In the genomic region with DNA sequence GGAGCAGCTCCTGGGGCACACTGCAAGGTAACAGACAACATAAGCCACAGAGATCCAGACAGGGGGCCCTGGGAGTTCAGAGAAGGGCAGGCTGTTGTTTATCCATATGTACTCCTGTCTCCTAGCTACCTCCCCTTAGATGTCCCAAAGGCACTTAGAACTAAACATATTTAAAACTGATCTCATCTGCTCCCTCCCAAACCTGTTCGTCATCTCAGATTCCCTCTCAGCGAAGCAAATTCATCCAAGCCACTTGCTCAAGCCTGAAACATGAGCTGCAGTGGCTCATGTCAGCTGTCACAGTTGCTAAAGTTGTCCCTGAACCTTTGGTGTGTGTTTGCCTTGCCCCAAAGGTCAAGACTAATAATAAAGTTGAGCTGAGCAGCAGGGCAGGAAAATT, we compare ENCODE assay signal across 10 mouse cellular contexts.
DNase-seq lines count a peak whose midpoint lies in the region; ATAC-seq lines count a peak whose summit lies in the region.
"Had no signal": no experiment of that assay in that cellular context is flagged by ENCODE, and none has a peak within 500 bp of the region (broad histone marks: within the 10 kb centered on the region; RNA-seq: fewer than 3 reads in every experiment).

No protein-coding gene starts in this region.

- H3K9me3 ChIP-seq in forebrain, embryonic 10.5 days = no peaks in the 10 kb centered on the region
- no peaks in the 10 kb centered on the region for H3K9me3 ChIP-seq in forebrain, embryonic 15.5 days
- H3K9me3 ChIP-seq in limb, embryonic 12.5 days = no peaks in the 10 kb centered on the region
- H3K9me3 ChIP-seq in forebrain, embryonic 11.5 days (ENCODE audit: control insufficient read depth, low read length) = no peaks in the 10 kb centered on the region

- H3K27ac ChIP-seq in forebrain, embryonic 10.5 days = no peak overlapping the region
- no peak overlapping the region for H3K27ac ChIP-seq in forebrain, embryonic 15.5 days (replicated peaks)
- peak overlapping the region; percentile 12; the same call in 1 of the 2 replicates for H3K27ac ChIP-seq in limb, embryonic 12.5 days
- no peak overlapping the region for H3K27ac ChIP-seq in forebrain, embryonic 11.5 days (ENCODE audit: low read depth, low read length)

- no peak for ATAC-seq in forebrain, embryonic 15.5 days (replicated peaks)
- peak; percentile 23; the same call in 1 of the 2 replicates for ATAC-seq in limb, embryonic 12.5 days (ENCODE audit: insufficient number of reproducible peaks, insufficient read depth, low FRiP score, low TSS enrichment, low read depth)
- no peak for ATAC-seq in forebrain, embryonic 11.5 days (replicated peaks; ENCODE audit: low FRiP score)
- ATAC-seq in erythroid progenitor cell, adult 5-6 weeks (replicated peaks; ENCODE audit: low FRiP score, poor library complexity, severe bottlenecking) = no peak

- H3K4me1 ChIP-seq in forebrain, embryonic 10.5 days = peaks cover 4% of the 10 kb centered on the region; the same call in 1 of the 2 replicates
- no peaks in the 10 kb centered on the region for H3K4me1 ChIP-seq in forebrain, embryonic 15.5 days
- H3K4me1 ChIP-seq in limb, embryonic 12.5 days (replicated peaks) = no peaks in the 10 kb centered on the region
- no peaks in the 10 kb centered on the region for H3K4me1 ChIP-seq in forebrain, embryonic 11.5 days (replicated peaks; ENCODE audit: control insufficient read depth, insufficient read depth, low read length)

- 63% methylated on average over 2 of the region's 2 CpGs for WGBS in forebrain, embryonic 10.5 days
- WGBS in forebrain, embryonic 15.5 days = 68% methylated on average over 2 of the region's 2 CpGs
- 34% methylated on average over 2 of the region's 2 CpGs for WGBS in limb, embryonic 12.5 days
- WGBS in forebrain, embryonic 11.5 days = 58% methylated on average over 2 of the region's 2 CpGs

- no peaks in the 10 kb centered on the region for H3K36me3 ChIP-seq in forebrain, embryonic 10.5 days (replicated peaks)
- H3K36me3 ChIP-seq in forebrain, embryonic 15.5 days = no peaks in the 10 kb centered on the region
- H3K36me3 ChIP-seq in limb, embryonic 12.5 days = no peaks in the 10 kb centered on the region
- no peaks in the 10 kb centered on the region for H3K36me3 ChIP-seq in forebrain, embryonic 11.5 days (ENCODE audit: control insufficient read depth, insufficient read depth, low read length)

- H3K27me3 ChIP-seq in forebrain, embryonic 10.5 days (ENCODE audit: poor library complexity, severe bottlenecking) = peaks cover 40% of the 10 kb centered on the region
- H3K27me3 ChIP-seq in forebrain, embryonic 15.5 days = no peaks in the 10 kb centered on the region
- H3K27me3 ChIP-seq in limb, embryonic 12.5 days = peaks cover 10% of the 10 kb centered on the region; the same call in 1 of the 2 replicates
- H3K27me3 ChIP-seq in forebrain, embryonic 11.5 days (ENCODE audit: control insufficient read depth, insufficient read depth, low read length) = no peaks in the 10 kb centered on the region

- H3K4me2 ChIP-seq in forebrain, embryonic 15.5 days (replicated peaks) = no peak overlapping the region
- no peak overlapping the region for H3K4me2 ChIP-seq in limb, embryonic 12.5 days
- no peak overlapping the region for H3K4me2 ChIP-seq in forebrain, embryonic 11.5 days (ENCODE audit: low read depth, low read length, severe bottlenecking)

- H3K9ac ChIP-seq in forebrain, embryonic 15.5 days (replicated peaks) = no peak overlapping the region
- no peak overlapping the region for H3K9ac ChIP-seq in limb, embryonic 12.5 days (replicated peaks)
- no peak overlapping the region for H3K9ac ChIP-seq in forebrain, embryonic 11.5 days (ENCODE audit: low read length)
- H3K9ac ChIP-seq: forebrain, postnatal 0 days had no signal

- no peak overlapping the region for H3K4me3 ChIP-seq in forebrain, embryonic 10.5 days
- no peak overlapping the region for H3K4me3 ChIP-seq in forebrain, embryonic 15.5 days
- no peak overlapping the region for H3K4me3 ChIP-seq in limb, embryonic 12.5 days (replicated peaks)
- H3K4me3 ChIP-seq in forebrain, embryonic 11.5 days (ENCODE audit: low read depth, low read length) = no peak overlapping the region

- DNase-seq in forebrain, embryonic 10.5 days (ENCODE audit: extremely low spot score, low spot score) = peak; percentile 16
- DNase-seq in embryo, embryonic 10.5 days (ENCODE audit: low spot score) = peak; percentile 65
- DNase-seq in heart, adult 18-20 months = peak; percentile 23 to 34
- no peak for DNase-seq in forebrain, embryonic 11.5 days (ENCODE audit: low spot score)
- DNase-seq in spleen, postnatal 14 days (ENCODE audit: low spot score in 2 of 2) = no peak
- DNase-seq: forebrain, postnatal 0 days; kidney, postnatal 25 days had no signal

Comparison
In these comparisons a context has a peak if more than half of its experiments do, and no peak if none do; other contexts are left out.
1. DNase-seq: peak in forebrain, embryonic 10.5 days (single experiment), embryo, embryonic 10.5 days (single experiment) and heart, adult 18-20 months (2 of 2); none in forebrain, embryonic 11.5 days (single experiment) and spleen, postnatal 14 days (0 of 2).